8 mouse cellular contexts compared by ENCODE assay signal in the genomic region with DNA sequence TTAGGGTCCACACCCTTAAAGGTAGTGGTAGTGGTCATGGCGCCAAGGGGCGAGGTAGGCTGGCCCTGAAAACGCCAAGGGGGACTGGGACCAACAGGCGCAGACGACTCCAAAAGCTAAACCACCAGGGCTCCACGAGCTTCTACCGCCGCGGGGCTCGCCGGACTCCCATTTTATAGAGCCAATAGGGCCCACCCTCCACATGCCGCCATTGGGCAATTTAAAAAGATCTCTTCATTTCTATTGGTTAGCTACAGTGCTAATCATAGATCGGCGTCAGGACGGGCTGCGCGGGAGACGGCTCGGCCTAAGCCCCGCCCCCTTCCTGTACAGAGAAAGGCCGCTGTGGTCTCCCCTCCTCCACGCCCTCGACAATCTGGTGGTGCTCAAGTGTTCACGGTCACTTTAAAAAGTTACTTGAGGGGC. TPM values are rescaled to one million over a fixed set of nuclear protein-coding genes. Genes with fewer than 3 reads are reported as not detected.
DNase-seq lines count a peak whose midpoint lies in the region; ATAC-seq and TF ChIP-seq lines count a peak whose summit lies in the region.

Gene Jpt1 (minus strand): TSS at position 150 of the 426 bp plus-strand sequence.

- H3K27me3 ChIP-seq in G1E (ENCODE audit: insufficient read depth, low read length), result no peaks in the 10 kb centered on the region
- no peaks in the 10 kb centered on the region for H3K27me3 ChIP-seq in forebrain, embryonic 16.5 days (replicated peaks; ENCODE audit: control insufficient read depth, insufficient read depth, low read length)
- H3K27me3 ChIP-seq in lung, embryonic 14.5 days (ENCODE audit: insufficient read depth, low read length), result no peaks in the 10 kb centered on the region
- no peaks in the 10 kb centered on the region for H3K27me3 ChIP-seq in thymus, adult 2 months (ENCODE audit: control insufficient read depth, insufficient read depth, low read length)

- no peaks in the 10 kb centered on the region for H3K9me3 ChIP-seq in G1E (replicated peaks)
- H3K9me3 ChIP-seq in forebrain, embryonic 16.5 days (ENCODE audit: control insufficient read depth, low read length), result no peaks in the 10 kb centered on the region
- H3K9me3 ChIP-seq in lung, embryonic 14.5 days (ENCODE audit: low read depth, low read length), result no peaks in the 10 kb centered on the region

- peak within 1 kb of the TSS; percentile 86 for H3K4me2 ChIP-seq in forebrain, embryonic 16.5 days (ENCODE audit: low read length)
- H3K4me2 ChIP-seq in lung, embryonic 14.5 days, result peak within 1 kb of the TSS; percentile 85

- peaks cover 43% of the 10 kb centered on the region for H3K4me1 ChIP-seq in G1E (ENCODE audit: insufficient read depth, low read depth, low read length)
- peaks cover 27% of the 10 kb centered on the region for H3K4me1 ChIP-seq in forebrain, embryonic 16.5 days (replicated peaks; ENCODE audit: control insufficient read depth, insufficient read depth, low read length)
- H3K4me1 ChIP-seq in lung, embryonic 14.5 days (ENCODE audit: insufficient read depth), result peaks cover 28% of the 10 kb centered on the region
- H3K4me1 ChIP-seq in olfactory bulb, adult 2 months (ENCODE audit: control insufficient read depth, insufficient read depth, low read length), result peaks cover 17% of the 10 kb centered on the region
- H3K4me1 ChIP-seq in thymus, adult 2 months (replicated peaks; ENCODE audit: control insufficient read depth, insufficient read depth, low read length), result peaks cover 33% of the 10 kb centered on the region

- peak; percentile 93 for ATAC-seq in G1E (ENCODE audit: extremely low read depth, insufficient number of reproducible peaks, low FRiP score, poor library complexity, severe bottlenecking)
- peak; percentile 98 for ATAC-seq in forebrain, embryonic 16.5 days
- peak; percentile 98 for ATAC-seq in lung, embryonic 14.5 days (ENCODE audit: insufficient read depth)

- H3K27ac ChIP-seq in forebrain, embryonic 16.5 days (ENCODE audit: low read length), result peak within 1 kb of the TSS; percentile 90
- H3K27ac ChIP-seq in layer of hippocampus, adult 2 months, result peak within 1 kb of the TSS; percentile 93
- H3K27ac ChIP-seq in lung, embryonic 14.5 days (ENCODE audit: low read depth), result peak within 1 kb of the TSS; percentile 91
- peak within 1 kb of the TSS; percentile 62 for H3K27ac ChIP-seq in olfactory bulb, adult 2 months (ENCODE audit: insufficient read depth, low read depth, low read length)
- H3K27ac ChIP-seq in thymus, adult 2 months (ENCODE audit: control insufficient read depth, insufficient read depth, low read length), result peak within 1 kb of the TSS; percentile 60

- intact Hi-C loops in heart, postnatal 36 days (cut with DNase I), result loop anchor here (1.0 to 2.0 kb wide), 2 partner anchors 21 to 23 kb away; partner anchors contain the start of gene Nt5c

- H3K9ac ChIP-seq in forebrain, embryonic 16.5 days (replicated peaks; ENCODE audit: low read depth, low read length), result peak within 1 kb of the TSS; percentile 97
- peak within 1 kb of the TSS; percentile 97 for H3K9ac ChIP-seq in lung, embryonic 14.5 days

- peak; percentile 100 for TF ChIP-seq POLR2A in olfactory bulb, adult 2 months (IDR thresholded peaks at IDR 0.05; ENCODE audit: insufficient read depth, low read depth, low read length)
- TF ChIP-seq POLR2A in thymus, adult 2 months (IDR thresholded peaks at IDR 0.05; ENCODE audit: control insufficient read depth, extremely low read depth, insufficient read depth, low read length, poor library complexity), result peak; percentile 100

- WGBS in forebrain, embryonic 16.5 days, result 0% methylated on average over 24 of the region's 24 CpGs
- under 1% methylated on average over 24 of the region's 24 CpGs for WGBS in lung, embryonic 14.5 days
- WGBS in olfactory bulb, adult 2 months, result under 1% methylated on average over 24 of the region's 24 CpGs
- whole genome bisulfite sequencing in thymus, adult 2 months, result under 1% methylated on average over 24 of the region's 24 CpGs

- peak; percentile 93 for DNase-seq in G1E (ENCODE audit: low spot score)
- DNase-seq in cerebellum, adult 18-20 months, result peak; percentile 94 to 96
- peak; percentile 94 to 98 for DNase-seq in heart, postnatal 36 days
- peak; percentile 96 to 97 for DNase-seq in layer of hippocampus, adult 2 months (ENCODE audit: low spot score in 2 of 2)
- DNase-seq in lung, embryonic 14.5 days, result peak; percentile 99
- peak; percentile 98 for DNase-seq in thymus, adult 2 months

- H3K4me3 ChIP-seq in G1E (ENCODE audit: low read depth, low read length), result peak within 1 kb of the TSS; percentile 96
- H3K4me3 ChIP-seq in forebrain, embryonic 16.5 days (replicated peaks; ENCODE audit: low read length), result peak within 1 kb of the TSS; percentile 81
- H3K4me3 ChIP-seq in layer of hippocampus, adult 2 months, result peak within 1 kb of the TSS; percentile 85
- peak within 1 kb of the TSS; percentile 100 for H3K4me3 ChIP-seq in lung, embryonic 14.5 days (ENCODE audit: low read depth, low read length)
- peak within 1 kb of the TSS; percentile 69 for H3K4me3 ChIP-seq in olfactory bulb, adult 2 months (ENCODE audit: insufficient read depth, low read depth, low read length)
- H3K4me3 ChIP-seq in thymus, adult 2 months (ENCODE audit: control insufficient read depth, insufficient read depth, low read length), result peak within 1 kb of the TSS; percentile 84

- peaks cover 22% of the 10 kb centered on the region for H3K36me3 ChIP-seq in G1E (replicated peaks)
- H3K36me3 ChIP-seq in forebrain, embryonic 16.5 days (ENCODE audit: control insufficient read depth, insufficient read depth), result no peaks in the 10 kb centered on the region
- H3K36me3 ChIP-seq in lung, embryonic 14.5 days (ENCODE audit: insufficient read depth), result no peaks in the 10 kb centered on the region
- no peaks in the 10 kb centered on the region for H3K36me3 ChIP-seq in thymus, adult 2 months (ENCODE audit: control insufficient read depth, insufficient read depth, low read length)

- no peak for TF ChIP-seq CTCF in G1E (IDR thresholded peaks at IDR 0.05; ENCODE audit: low read depth, low read length)
- TF ChIP-seq CTCF in layer of hippocampus, adult 2 months (conservative IDR thresholded peaks at IDR 0.05), result no peak
- TF ChIP-seq CTCF in lung, embryonic 14.5 days (IDR thresholded peaks at IDR 0.05; ENCODE audit: low read depth), result no peak
- no peak for TF ChIP-seq CTCF in olfactory bulb, adult 2 months (IDR thresholded peaks at IDR 0.05; ENCODE audit: insufficient read depth, low read depth, low read length)
- no peak for TF ChIP-seq CTCF in thymus, adult 2 months (IDR thresholded peaks at IDR 0.05; ENCODE audit: borderline replicate concordance, control insufficient read depth, extremely low read depth, insufficient read depth, low read length, poor library complexity)

RNA-seq across cellular contexts. Expression of gene Jpt1, which starts in this region (rescaled TPM):
- 172 and 222 TPM in 2 replicates for total RNA-seq in G1E (2014; fragmentation: Nextera tagmentation)
- total RNA-seq in G1E (2017), result 186 and 196 TPM in 2 replicates
- 202 and 218 TPM in 2 replicates for polyA plus RNA-seq in G1E (2012)
- polyA plus RNA-seq in forebrain, embryonic 16.5 days (2015; fragmentation: Nextera tagmentation; extraction: Ambion mirVana), result 1,959 and 1,981 TPM in 2 replicates
- total RNA-seq in heart, postnatal 36 days (2021), result 100 to 1,000 TPM; 124 to 143 TPM
- total RNA-seq in layer of hippocampus, adult 2 months (2021), result 100 to 1,000 TPM; 140 to 142 TPM
- 518 and 521 TPM in 2 replicates for polyA plus RNA-seq in lung, embryonic 14.5 days (2014; fragmentation: Nextera tagmentation; extraction: Ambion mirVana)
- polyA plus RNA-seq in olfactory bulb, adult 2 months (2012; ENCODE audit: insufficient read depth, insufficient read length, low replicate concordance, missing spikeins), result not detected in 2 replicates
- 654 and 686 TPM in 2 replicates for polyA plus RNA-seq in thymus, adult 2 months (2012; rRNA removed)

Comparison
In these comparisons a context has a peak if more than half of its experiments do, and no peak if none do; other contexts are left out.
1. Peak in every context shown above with its lines: DNase-seq, ATAC-seq, H3K4me3 ChIP-seq and H3K27ac ChIP-seq.